Mouse (Mus musculus): ENCODE results near the gene Cacna1g. TPM values are rescaled to one million over a fixed set of nuclear protein-coding genes. Genes with fewer than 3 reads are reported as not detected.
"Not testable (repeated sequence)": the region's sequence is repeated elsewhere in the genome, so short reads cannot be mapped to it uniquely, and the experiment has no call there.

Cacna1g gene
- total and polyA plus RNA-seq, 2 experiments from 2014 or later: 7.4 to 46.2 TPM

- DNase-seq (ENCODE audit: low spot score) (no peak), ATAC-seq (ENCODE audit: insufficient read depth, low read depth) (no peak)
- 66% methylated on average over 6 of the region's 6 CpGs for WGBS
- Histone ChIP-seq H3K27me3 (ENCODE audit: control insufficient read depth, insufficient read depth, low read length) (no peaks in the 10 kb centered on the region), H3K4me2 (ENCODE audit: low read depth, low read length) (no peak overlapping the region), H3K4me1 (ENCODE audit: control insufficient read depth, insufficient read depth) (no peaks in the 10 kb centered on the region), H3K4me3 (ENCODE audit: low read depth, low read length) (no peak overlapping the region), H3K36me3 (replicated peaks; ENCODE audit: control insufficient read depth, insufficient read depth, low read length) (no peaks in the 10 kb centered on the region), H3K27ac (ENCODE audit: low read depth) (no peak overlapping the region), H3K9me3 (replicated peaks; ENCODE audit: control insufficient read depth, low read length) (no peaks in the 10 kb centered on the region), H3K9ac (replicated peaks; ENCODE audit: low read depth, low read length) (no peak overlapping the region)
- TF ChIP-seq EP300 (IDR thresholded peaks at IDR 0.05; ENCODE audit: low read depth): no peak
- TF ChIP-seq CTCF (IDR thresholded peaks at IDR 0.05; ENCODE audit: low read depth): no peak
Measured at GRCm38 (mm10) chr11:94400996-94401395, 73.0 kb downstream of the Cacna1g start.

DNA sequence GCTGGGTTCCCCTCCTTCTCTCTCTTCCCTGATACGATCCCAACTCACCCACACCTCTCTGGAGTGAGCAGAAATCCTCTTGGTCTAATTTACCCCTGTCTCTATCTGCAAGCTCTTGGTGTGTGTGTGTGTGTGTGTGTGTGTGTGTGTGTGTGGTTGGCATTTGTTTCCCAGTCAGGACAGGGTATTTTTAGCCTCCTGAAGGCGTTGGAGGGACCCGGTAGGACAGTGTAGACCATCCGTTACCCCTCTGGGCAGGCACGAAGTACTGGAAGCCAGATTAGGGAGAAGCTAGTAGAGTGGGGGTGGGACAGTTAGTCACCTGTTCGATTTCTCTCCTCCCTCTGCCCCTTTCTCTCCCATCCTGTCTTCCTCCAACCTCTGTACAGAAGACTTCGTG lies 79.9 kb downstream of the Cacna1g start:
- Histone ChIP-seq H3K9ac (replicated peaks; ENCODE audit: low read depth, low read length) (no peak overlapping the region), H3K4me1 (ENCODE audit: control insufficient read depth, insufficient read depth) (peaks cover 13% of the 10 kb centered on the region), H3K27me3 (ENCODE audit: control insufficient read depth, insufficient read depth, low read length) (no peaks in the 10 kb centered on the region), H3K27ac (ENCODE audit: low read depth) (no peak overlapping the region), H3K36me3 (replicated peaks; ENCODE audit: control insufficient read depth, insufficient read depth, low read length) (no peaks in the 10 kb centered on the region), H3K9me3 (replicated peaks; ENCODE audit: control insufficient read depth, low read length) (no peaks in the 10 kb centered on the region), H3K4me2 (ENCODE audit: low read depth, low read length) (no peak overlapping the region), H3K4me3 (ENCODE audit: low read depth, low read length) (no peak overlapping the region)
- ATAC-seq (ENCODE audit: insufficient read depth, low read depth) (peak; percentile 75), DNase-seq (ENCODE audit: low spot score) (peak; percentile 45)
- WGBS: 40% methylated on average over 7 of the region's 7 CpGs
- TF ChIP-seq CTCF (IDR thresholded peaks at IDR 0.05; ENCODE audit: low read depth) (no peak), EP300 (IDR thresholded peaks at IDR 0.05; ENCODE audit: low read depth) (no peak)

DNA sequence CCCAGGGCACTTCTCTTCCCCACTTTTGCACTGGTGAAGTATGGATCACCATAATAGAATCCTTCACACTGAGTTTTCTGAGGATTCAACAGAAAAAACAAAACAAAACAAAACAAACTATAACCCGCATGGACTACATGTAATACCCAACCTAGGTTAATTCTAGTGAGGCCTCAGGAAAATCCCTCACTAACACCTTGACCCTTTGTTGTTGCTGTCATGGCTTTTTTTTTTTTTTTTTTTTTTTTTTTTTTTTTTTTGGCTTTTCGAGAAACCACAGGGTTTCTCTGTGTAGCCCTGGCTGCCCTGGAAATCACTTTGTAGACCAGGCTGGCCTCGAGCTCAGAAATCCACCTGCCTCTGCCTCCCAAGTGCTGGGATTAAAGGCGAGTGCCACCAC lies 80.5 kb downstream of the Cacna1g start:
- WGBS: 89% methylated on average over 4 of the region's 4 CpGs
- not testable (repeated sequence) for H3K9me3 ChIP-seq (replicated peaks; ENCODE audit: control insufficient read depth, low read length); DNase-seq (ENCODE audit: low spot score); H3K4me3 ChIP-seq (ENCODE audit: low read depth, low read length); H3K36me3 ChIP-seq (replicated peaks; ENCODE audit: control insufficient read depth, insufficient read depth, low read length); ATAC-seq (ENCODE audit: insufficient read depth, low read depth); H3K9ac ChIP-seq (replicated peaks; ENCODE audit: low read depth, low read length); H3K27me3 ChIP-seq (ENCODE audit: control insufficient read depth, insufficient read depth, low read length); H3K4me2 ChIP-seq (ENCODE audit: low read depth, low read length); H3K27ac ChIP-seq (ENCODE audit: low read depth)
- peaks cover 13% of the 10 kb centered on the region for H3K4me1 ChIP-seq (ENCODE audit: control insufficient read depth, insufficient read depth)

- no peaks in the 10 kb centered on the region for H3K27me3 ChIP-seq (ENCODE audit: control insufficient read depth, insufficient read depth, low read length)
- H3K36me3 ChIP-seq (replicated peaks; ENCODE audit: control insufficient read depth, insufficient read depth, low read length): no peaks in the 10 kb centered on the region
- no peak for DNase-seq (ENCODE audit: low spot score)
- no peaks in the 10 kb centered on the region for H3K9me3 ChIP-seq (replicated peaks; ENCODE audit: control insufficient read depth, low read length)
- no peak; the same call in 1 of the 2 replicates for ATAC-seq (ENCODE audit: insufficient read depth, low read depth)
- peak within 1 kb of the TSS; percentile 33; the same call in 1 of the 2 replicates for H3K9ac ChIP-seq (replicated peaks; ENCODE audit: low read depth, low read length)
- H3K4me1 ChIP-seq (ENCODE audit: control insufficient read depth, insufficient read depth): peaks cover 13% of the 10 kb centered on the region
- H3K4me3 ChIP-seq (ENCODE audit: low read depth, low read length): peak within 1 kb of the TSS; percentile 38
- no peak within 1 kb of the TSS for H3K27ac ChIP-seq (ENCODE audit: low read depth)
- peak within 1 kb of the TSS; percentile 71 for H3K4me2 ChIP-seq (ENCODE audit: low read depth, low read length)
- TF ChIP-seq EP300 (IDR thresholded peaks at IDR 0.05; ENCODE audit: low read depth) (no peak), CTCF (IDR thresholded peaks at IDR 0.05; ENCODE audit: low read depth) (no peak)
- WGBS: 8% methylated on average over 20 of the region's 20 CpGs
Measured at GRCm38 (mm10) chr11:94392672-94393109, 81.3 kb downstream of the Cacna1g start, which contains the start of gene Abcc3. TSS of gene Abcc3 (minus strand) at chr11:94392997.

GRCm38 (mm10) chr11:94391661-94392060 lies 82.3 kb downstream of the Cacna1g start:
- Histone ChIP-seq H3K4me2 (ENCODE audit: low read depth, low read length) (no peak overlapping the region), H3K27ac (ENCODE audit: low read depth) (no peak overlapping the region), H3K9me3 (replicated peaks; ENCODE audit: control insufficient read depth, low read length) (no peaks in the 10 kb centered on the region), H3K36me3 (replicated peaks; ENCODE audit: control insufficient read depth, insufficient read depth, low read length) (no peaks in the 10 kb centered on the region), H3K4me3 (ENCODE audit: low read depth, low read length) (no peak overlapping the region), H3K27me3 (ENCODE audit: control insufficient read depth, insufficient read depth, low read length) (no peaks in the 10 kb centered on the region), H3K9ac (replicated peaks; ENCODE audit: low read depth, low read length) (no peak overlapping the region), H3K4me1 (ENCODE audit: control insufficient read depth, insufficient read depth) (peaks cover 13% of the 10 kb centered on the region)
- DNase-seq (ENCODE audit: low spot score) (no peak), ATAC-seq (ENCODE audit: insufficient read depth, low read depth) (no peak)
- no peak for TF ChIP-seq CTCF (IDR thresholded peaks at IDR 0.05; ENCODE audit: low read depth)
- TF ChIP-seq EP300 (IDR thresholded peaks at IDR 0.05; ENCODE audit: low read depth): no peak
- 81% methylated on average over 10 of the region's 10 CpGs for WGBS

DNA sequence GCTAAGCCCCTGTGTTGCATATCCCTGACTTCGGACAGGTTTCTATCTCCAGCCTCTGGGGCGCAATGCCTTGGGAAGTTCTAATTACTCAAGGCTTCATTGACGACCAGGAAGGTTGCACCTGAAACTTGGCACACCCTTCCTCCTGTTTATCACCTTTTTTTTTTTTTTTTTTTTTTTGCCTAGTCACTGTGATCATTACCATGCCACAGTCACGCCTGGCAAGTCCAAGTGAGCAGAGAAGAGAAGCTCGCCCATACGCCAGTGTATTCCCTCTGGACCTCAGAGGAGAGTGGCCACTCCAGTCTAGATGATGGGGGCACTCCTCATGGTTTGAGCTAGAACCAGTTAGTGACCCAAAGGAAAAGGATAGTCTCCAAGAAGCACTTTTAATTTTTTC lies 83.2 kb downstream of the Cacna1g start:
- no peak for DNase-seq (ENCODE audit: low spot score)
- Histone ChIP-seq H3K9me3 (replicated peaks; ENCODE audit: control insufficient read depth, low read length) (no peaks in the 10 kb centered on the region), H3K4me2 (ENCODE audit: low read depth, low read length) (no peak overlapping the region), H3K36me3 (replicated peaks; ENCODE audit: control insufficient read depth, insufficient read depth, low read length) (no peaks in the 10 kb centered on the region), H3K27ac (ENCODE audit: low read depth) (no peak overlapping the region), H3K9ac (replicated peaks; ENCODE audit: low read depth, low read length) (no peak overlapping the region), H3K4me3 (ENCODE audit: low read depth, low read length) (no peak overlapping the region), H3K4me1 (ENCODE audit: control insufficient read depth, insufficient read depth) (peaks cover 13% of the 10 kb centered on the region), H3K27me3 (ENCODE audit: control insufficient read depth, insufficient read depth, low read length) (no peaks in the 10 kb centered on the region)
- ATAC-seq (ENCODE audit: insufficient read depth, low read depth): no peak
- TF ChIP-seq CTCF (IDR thresholded peaks at IDR 0.05; ENCODE audit: low read depth): no peak
- no peak for TF ChIP-seq EP300 (IDR thresholded peaks at IDR 0.05; ENCODE audit: low read depth)
- 85% methylated on average over 6 of the region's 6 CpGs for WGBS
